Mouse (Mus musculus): ENCODE measurements around the gene Dydc1.

Dydc1 gene

DNA sequence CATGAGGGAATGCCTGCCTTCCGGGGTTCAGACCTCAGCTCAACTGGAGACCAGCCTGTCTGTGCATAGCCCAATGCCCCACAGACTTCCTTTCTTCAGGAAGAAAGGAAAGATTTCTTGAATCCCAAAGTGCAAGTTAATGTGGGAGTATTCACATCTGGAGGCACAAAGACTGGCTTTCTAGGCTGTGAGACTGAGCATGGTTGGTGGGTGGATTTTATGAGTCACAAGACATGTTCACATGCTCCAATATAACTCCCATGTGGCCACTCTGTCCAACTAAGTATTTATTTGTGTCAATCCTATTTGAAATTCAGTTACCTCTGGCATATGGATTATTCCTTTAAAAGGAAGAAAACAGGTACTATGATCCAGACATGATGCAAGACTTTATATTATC lies 26.0 kb downstream of the Dydc1 start:
- in situ Hi-C loops (cut with MboI): no loop called here

DNA sequence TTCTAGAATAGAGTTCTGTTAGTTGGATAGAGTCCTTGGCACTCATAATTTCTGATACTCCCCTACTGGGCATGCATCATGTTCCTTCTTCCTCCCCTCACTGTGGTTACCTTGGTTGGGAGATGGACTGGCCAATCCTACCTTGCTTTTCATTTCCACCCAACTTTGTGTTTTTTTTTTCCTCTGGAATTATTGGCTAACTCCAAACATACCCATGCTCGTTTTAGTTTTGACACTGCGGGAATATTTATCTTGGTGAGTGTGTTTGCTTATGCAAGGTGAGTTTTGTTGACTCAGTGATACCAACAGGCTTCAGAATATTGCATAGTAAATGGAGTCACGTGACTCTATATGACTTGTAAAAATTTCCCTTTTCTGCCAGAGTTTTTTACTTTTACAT lies 28.0 kb downstream of the Dydc1 start:
- in situ Hi-C loops (cut with MboI): no loop called here

DNA sequence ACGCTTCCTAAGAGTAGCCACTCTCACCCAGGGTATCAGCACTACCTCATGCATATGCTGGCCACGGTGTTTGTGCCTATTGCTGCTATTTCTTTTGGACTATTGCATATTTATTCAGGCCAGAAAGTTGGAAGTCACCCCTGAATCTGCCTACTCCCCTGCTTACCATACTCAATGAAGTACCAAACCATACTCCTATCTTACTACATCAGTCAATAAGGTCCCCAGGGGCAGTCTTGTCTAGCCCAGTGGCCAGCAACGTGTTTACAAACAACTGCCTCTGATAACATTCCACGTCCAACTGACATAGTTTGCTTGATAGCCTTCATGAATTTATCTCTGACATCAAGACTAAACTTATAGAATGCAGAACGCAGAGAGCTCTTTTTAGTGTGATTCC lies 28.5 kb downstream of the Dydc1 start:
- in situ Hi-C loops (cut with MboI): no loop called here

DNA sequence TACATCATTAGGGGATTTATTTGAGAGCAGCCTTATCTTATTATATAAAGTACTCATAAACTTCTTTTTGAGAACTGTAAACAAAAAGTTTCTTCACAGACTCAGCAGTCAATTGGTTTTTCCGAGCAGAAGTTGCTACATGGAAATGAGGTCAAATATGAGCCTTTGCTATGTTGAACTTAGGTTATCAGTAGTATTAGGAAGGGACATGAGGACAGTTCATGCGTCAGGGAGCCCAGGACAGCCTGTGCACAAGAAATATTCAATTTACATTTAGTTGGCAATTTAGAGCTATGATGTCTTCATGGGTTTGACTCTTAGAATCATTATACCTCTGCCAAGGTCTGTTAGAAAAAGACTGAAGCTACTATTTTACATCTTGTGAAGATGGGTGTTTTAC lies 29.6 kb downstream of the Dydc1 start:
- in situ Hi-C loops (cut with MboI): no loop called here

DNA sequence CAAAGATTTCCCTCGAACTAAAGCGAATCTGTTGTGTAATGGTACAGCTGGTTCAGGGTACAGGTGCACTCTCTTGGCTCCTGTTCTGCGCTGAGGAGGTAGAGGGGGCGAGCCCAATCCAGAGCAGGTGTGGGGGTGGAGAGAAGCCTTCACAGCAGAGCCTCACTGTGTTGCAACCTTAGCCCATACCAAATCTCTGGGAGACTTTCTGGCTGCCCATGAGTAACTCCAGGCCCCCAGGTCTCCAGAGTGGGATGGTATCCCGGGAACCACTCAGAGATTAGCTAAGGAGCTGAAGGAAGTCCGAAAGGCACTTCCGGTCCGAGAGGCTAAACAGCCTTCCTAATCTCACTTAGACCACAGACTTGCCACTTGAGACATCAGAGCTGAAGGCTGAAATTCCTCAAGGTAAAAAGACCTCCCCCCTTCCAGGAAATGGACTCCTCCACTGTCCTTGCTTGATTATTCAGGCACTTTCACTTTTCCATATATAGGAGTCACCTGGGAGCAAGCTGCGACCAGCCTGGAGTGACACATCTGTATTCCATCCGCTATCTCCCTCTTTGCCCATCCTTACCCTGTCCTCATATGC lies 32.2 kb downstream of the Dydc1 start, which contains the start of gene Mat1a:
Mat1a (plus strand) TSS at position 183 of the 592 bp plus-strand sequence.
- in situ Hi-C loops (cut with MboI): no loop called here

DNA sequence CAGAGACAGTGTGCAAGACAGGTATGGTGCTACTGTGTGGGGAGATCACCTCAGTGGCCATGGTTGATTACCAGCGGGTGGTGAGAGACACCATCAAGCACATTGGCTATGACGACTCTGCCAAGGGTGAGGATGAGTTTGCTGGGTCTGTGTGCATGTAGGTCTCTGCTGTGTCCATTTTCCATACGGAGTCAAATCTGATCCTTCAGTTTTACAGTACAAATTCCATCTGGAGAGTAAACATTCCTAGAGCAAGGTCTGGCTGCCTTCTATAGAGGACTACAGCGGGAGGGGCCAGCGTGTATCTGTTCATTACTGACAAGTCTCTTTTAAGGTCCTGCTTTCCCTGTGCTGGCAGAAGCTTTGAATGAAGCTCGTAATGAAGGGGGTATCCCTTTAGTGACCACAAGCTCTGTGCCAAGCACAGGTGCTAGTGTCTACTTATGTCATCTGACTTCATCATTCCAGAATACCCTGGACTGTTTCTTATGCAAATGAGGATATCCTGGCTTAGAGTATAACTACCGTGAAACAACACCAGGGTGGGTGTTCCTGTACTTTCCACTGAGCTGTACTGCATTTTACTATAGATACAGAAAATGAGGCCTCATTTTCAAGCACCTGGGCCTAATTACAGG lies 38.4 kb downstream of the Dydc1 start:
- in situ Hi-C loops (cut with MboI): no loop called here

DNA sequence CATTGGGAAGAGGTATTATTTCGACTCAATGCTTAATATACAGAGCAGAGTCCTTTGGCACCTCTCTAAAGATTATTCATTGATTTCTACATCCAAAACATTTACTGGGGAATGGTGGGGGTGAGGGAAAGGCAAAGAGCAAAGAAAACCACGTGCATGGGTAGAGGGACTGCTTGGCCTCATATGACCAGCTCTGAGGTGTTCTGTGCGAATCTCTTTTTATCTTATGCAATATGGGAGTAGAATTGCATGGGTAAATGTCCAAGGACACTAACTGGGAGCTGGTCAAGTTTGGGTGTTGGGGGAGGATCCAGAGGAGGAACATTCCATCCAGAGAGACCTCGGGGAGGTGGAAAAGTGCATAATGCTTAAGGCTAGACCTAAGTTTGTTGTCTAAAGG lies 40.2 kb downstream of the Dydc1 start:
- in situ Hi-C loops (cut with MboI): no loop called here

DNA sequence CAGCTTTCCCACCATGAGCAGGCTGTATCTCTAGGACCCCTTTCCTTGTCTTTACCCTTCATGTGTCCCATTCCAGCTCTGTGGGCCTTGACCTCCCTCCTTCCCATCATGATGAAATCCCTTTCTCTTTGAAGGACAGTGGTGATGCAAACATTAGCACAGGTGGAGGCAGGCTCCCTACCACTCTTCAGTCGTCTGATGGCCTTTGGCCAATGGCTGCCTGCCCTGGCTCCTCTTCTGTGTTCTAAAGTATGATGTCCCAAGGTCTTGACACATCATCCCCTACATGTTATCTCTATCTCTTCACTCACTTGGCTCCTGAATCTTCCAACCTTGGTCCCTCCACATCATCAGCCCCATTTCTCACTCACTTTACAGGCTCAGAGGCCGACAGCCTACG lies 43.6 kb downstream of the Dydc1 start:
- in situ Hi-C loops (cut with MboI): no loop called here

DNA sequence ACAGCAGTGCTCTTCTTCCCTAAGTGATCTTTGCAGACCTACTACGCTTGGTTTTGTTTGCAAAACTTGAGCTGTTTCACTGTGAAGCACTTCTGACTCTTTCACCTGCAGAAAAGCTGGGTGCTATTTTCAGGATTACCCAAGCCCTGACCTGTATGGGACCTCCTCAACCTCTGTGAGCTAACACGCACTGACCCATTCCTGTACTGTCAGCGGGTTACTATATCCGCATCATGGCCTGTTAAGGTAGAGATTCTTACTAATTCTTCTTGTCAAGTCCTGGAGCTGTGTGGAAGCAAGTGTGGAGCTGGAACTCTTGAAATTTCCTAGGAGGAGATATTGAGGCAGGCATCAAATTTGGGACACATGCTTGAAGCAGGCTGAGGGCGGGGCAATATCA lies 52.0 kb downstream of the Dydc1 start:
- in situ Hi-C loops (cut with MboI): no loop called here

DNA sequence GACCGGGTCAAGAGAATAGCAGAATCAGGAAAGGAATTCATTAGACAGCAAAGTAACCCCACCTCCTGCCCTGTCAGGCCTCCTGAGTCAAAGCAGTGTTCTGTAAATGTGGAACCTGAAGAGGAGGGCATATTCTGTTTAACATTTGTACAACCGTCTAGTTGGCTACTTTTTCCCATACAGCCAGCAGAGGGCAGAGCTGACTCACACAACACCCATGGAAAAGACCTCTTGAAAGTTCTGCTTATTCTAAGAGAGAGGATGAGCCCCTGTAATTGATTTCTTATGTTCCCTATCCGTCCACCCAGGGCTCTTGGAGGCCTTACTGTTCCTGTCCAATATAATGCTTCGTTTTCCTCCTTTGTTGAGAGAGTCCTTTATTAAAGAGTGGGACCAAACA lies 55.3 kb downstream of the Dydc1 start:
- in situ Hi-C loops (cut with MboI): no loop called here

DNA sequence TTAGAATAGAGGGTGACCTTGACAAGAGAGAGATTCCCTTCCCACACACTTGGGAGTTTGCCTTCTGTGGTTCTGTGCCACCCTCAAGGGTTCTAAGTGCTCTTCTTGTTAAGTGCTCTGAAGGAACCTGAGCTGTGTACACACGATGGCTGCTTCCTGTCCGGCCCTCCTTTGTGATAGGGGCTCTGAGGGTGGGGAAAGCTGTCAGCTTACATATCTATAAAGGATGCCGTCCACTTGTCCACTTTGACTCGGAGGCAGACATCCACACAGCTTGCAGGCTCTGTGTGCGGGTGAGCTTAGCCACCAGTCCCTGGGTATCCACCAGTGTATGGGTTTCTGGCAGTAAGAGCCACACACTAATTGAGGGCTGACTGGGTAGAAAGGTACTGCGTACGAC lies 58.8 kb downstream of the Dydc1 start, which contains the start of gene Sftpa1:
Sftpa1 (plus strand) TSS at position 243 of the 400 bp plus-strand sequence.
- in situ Hi-C loops (cut with MboI): no loop called here

DNA sequence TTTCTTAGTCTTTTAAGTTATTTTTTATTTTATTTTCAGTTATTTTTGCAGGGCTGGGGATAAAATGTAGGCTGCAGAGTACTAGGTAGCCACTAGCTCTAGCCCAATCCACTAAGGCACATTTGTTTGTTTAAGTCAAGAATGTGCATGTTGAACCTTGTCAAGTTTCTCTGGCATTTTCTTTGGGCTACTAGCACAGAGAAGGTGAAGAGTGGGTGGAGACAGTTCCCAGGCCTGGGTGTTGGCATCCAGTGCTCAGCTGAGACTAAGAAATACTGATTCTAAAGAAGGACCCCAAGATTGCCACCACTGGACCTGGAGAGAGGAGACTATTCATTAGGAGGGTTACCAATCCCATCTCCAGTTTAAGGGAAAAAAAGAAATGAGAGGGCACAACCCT lies 64.3 kb downstream of the Dydc1 start:
- in situ Hi-C loops (cut with MboI): no loop called here

DNA sequence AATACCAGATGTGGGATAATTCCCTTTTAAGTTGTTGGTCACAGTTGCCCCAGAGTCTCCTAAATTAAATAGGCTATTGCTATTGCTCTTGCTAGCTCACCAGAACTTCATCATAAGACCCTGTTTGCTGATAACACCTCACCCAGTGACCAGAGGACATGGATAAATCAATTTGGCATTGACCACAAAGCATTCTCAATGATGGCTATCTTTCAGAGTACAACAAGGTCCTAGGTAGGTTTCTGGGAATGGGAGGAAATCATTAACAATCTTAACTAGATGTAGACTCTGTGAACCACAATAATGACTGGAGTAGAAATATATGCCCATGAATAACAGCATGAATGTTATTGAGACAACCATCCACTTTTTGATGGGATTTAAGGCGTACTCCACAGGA lies 68.0 kb downstream of the Dydc1 start:
- in situ Hi-C loops (cut with MboI): no loop called here
